Mouse (Mus musculus): ENCODE measurements around the gene Phip.

DNA sequence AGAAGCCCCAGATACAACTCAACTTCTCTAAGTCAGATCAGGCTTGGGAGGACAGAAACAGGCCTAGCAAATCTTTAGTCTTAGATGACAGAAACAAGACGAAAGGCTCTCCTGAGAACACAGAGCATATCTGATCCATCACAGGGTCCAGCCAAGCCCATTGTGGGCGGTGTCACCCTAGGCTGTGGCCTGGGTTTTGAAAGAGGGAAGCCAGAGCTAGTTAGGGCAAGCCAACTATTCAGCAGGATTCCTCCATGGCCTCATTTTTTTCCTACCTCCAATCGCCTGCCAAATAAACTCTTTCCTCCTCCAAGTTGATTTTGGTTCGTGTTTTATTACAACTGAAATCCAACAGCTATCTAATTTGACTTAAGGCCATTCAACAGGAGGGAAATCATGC is 114.0 kb downstream of the Phip start:
- TF ChIP-seq CTCF (IDR thresholded peaks at IDR 0.05; ENCODE audit: low read depth, low read length) (no peak), POLR2A (IDR thresholded peaks at IDR 0.05; ENCODE audit: borderline replicate concordance, low read depth, low read length) (no peak)
